Mouse (Mus musculus) liver, adult (tissue): ENCODE results near the gene Dennd5b.

Experiments used
- GATA4 ChIP-seq: IDR thresholded peaks from 2 replicates; pipeline ENCODE4 v1.6.1; 2014; ENCODE audit warnings: mild to moderate bottlenecking, low read length; ENCODE audit not compliant: insufficient replicate concordance

Dennd5b gene

DNA sequence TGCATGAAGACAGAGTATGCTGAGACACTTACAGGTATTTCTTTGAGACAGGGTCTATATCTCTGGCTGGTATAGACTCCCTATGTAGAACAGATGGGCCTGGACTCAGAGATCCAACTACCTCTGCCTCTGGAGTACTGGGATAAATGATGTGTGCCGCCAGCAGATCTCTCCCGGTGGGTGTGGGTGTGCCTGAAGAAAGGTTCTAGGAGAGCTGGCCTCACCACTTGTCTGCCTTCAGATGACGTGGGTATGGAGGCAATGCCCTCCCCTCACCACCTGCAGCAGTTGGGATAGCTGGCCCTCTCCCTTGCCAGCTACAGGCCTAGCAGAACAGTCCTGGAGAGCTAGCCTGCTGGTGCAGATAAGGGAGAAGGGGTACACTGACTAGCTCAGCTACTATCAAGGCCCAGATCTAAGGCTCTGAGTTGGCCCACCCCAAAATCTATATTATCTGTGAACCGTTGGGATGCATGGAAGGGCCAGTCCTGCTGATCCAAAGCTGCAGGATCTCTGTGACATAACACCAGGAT is 30.8 kb downstream of the Dennd5b start:
- no peak for TF ChIP-seq GATA4

DNA sequence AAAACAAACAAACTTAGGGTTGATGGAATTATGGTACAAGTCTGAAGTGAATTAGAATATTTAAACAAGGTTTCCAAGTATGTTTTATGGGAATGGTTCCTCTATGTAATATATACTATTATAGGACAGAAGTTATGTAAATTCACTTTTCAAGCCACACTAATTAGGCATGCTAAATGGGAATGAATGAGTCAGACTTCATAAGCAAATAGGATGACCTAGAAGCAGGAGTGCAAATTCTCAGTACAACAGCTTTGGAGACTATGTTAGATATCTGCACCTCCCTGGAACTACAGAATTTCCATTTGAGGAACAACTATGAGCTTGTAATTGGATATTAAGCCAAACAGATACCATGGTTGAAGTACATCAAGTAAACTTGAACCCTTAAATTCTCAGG is 38.1 kb downstream of the Dennd5b start:
- no peak for TF ChIP-seq GATA4

DNA sequence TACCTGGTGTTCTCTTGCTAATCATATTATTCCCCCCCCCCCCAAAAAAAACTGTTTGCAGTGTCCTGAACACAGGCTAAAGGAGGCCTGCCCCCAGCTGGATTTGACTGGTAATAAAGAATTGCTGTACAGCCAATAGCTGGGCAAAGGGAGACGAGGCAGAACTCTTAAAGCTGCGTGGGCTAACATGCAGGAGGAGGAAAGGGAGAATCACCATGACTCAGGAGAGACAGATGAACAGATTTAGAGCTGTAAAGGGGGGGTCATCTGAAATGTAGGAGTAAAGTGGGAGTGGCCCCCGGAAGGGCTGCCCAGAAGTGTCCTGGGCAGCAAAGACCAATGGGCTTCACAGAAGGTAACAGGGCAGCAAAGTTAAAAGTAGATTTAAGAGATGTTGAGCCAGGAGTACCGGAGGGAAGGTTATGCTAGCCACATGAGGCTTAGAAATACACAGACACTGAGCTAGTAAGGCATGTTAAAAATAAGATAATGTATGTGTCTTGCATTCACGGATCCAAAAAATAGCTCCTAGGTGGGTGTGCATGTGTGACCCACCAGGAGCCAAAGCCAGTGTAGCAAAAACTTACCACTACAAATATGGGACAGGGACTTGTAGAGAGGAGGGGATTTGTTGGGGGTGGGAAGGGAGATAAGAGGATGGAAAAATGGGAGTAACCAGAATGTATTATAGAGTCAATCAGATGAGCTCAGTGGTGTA is 40.7 kb downstream of the Dennd5b start:
- no peak for TF ChIP-seq GATA4

DNA sequence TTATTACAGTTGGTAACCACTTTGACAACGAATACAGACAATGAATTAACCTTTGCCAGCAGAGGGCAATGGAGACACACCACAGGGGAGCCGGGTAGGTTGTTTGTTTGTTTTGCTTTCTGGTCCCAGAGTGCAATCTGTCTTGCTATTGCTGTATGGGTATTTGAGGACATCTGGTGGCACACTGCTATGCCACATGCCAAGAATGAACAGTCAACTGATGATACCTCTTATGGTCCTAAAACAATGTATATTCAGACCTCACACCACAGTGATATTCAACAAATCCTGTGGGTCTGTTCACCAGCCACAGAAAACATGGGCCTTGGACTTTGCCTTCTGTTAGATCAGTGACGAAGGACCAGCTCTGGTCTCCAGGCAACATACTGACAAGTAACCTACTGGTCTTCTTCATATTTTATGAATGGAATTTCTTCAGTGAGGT is 43.5 kb downstream of the Dennd5b start:
- no peak for TF ChIP-seq GATA4

DNA sequence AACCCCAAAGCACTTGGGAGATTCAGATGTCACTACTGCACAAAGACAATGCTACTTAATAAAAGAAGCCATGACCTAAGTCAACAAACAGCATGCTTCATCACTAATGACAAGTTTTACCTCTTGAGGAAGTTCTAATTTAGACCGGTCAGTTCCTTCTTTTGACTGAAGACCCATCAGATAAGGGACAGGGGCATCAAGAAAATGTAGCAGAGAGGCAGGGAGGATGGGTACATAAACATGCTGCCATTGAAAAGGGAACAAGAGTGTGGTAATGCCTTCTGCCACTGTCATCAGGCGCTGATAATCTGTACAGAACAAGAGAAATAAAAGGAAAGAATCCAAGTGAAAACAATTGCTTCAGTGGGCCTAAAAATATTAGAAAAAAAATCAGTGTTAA is 46.7 kb downstream of the Dennd5b start:
- no peak for TF ChIP-seq GATA4

DNA sequence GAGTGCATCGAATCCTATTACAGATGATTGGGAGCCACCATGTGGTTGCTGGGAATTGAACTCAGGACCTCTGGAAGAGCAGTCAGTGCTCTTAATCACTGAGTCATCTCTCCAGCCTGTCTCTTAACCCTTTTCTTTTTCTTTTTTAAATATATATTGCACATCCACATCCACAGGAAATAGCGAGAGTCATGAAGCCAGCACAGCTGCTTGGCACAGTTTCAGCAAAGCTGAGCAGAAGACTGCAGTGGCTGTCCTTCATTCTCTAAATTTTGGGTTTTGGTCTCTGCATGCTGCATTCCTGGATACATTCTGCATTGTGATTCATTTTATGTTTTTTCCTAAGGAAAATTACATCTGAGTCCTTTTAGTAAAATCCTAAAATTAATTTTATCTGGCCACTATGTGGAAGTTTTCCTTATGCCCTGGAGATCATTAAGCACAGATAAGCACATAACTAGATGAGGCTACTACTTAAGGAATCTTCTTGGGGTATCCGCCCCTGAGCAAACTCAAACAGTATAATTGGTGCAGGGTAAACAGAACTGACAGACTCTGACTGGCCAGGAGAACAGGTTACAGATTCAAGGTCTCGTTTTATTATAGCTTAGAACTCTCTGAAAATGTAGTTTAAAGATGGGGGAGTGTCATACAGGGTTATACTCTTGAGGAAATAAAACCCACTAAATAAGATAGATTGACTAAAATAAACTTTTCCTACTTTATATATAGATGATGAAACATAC is 50.3 kb downstream of the Dennd5b start:
- TF ChIP-seq GATA4 = no peak

DNA sequence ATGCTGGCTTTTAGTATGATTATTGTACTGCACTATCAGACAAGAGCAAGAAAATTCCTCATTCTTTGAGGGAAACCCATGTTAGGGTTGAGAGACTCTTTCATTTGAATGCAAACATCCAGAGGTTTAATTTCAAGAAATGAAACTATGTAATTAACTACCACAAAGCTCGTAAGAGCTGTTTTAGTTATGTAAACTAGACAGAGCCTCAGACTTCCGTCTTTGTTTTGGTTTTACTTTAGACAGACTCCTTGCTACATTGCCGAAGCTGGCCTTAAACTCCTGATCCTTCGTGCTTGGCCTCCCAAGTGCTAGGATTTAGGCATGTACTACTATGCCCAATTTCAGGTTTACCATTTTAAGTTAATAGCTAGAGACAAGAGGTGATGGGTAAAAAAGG is 61.4 kb downstream of the Dennd5b start:
- no peak for TF ChIP-seq GATA4

DNA sequence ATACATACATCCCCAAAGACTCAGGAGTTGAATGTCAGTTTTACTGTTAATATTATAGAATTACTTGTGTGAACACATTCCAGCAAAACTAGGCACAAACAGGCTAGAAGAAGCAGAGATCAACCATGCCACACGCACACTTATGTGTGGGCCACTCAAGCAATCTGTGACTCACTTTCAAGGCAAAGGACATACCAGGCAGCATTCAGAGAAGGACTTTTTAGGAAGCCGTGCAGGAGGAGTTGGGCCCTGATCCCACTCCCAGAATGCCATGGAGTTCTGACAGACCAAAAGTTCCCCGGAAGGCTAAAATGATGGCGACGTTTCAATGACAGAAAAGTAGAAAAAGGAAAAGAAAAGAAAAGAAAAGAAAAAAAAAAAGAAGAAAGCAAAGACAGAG is 69.3 kb downstream of the Dennd5b start:
- TF ChIP-seq GATA4 = no peak

DNA sequence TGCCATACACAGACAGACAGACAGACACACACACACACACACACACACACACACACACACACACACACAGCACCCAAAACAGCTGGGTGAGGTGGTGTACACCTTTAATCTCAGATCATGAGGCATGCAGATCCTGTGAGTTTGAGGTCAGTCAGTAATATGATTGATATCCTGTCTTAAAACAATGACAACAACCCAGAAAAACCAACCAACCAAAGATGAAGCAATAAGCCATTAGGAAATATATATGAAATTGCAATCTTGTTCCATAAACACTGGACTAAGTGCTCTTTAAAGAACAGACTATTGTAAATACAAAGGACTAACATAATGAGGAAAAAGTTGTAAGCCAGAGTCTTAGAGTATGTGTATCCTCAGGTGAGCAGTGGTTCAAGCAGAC is 70.1 kb downstream of the Dennd5b start:
- no peak for TF ChIP-seq GATA4

DNA sequence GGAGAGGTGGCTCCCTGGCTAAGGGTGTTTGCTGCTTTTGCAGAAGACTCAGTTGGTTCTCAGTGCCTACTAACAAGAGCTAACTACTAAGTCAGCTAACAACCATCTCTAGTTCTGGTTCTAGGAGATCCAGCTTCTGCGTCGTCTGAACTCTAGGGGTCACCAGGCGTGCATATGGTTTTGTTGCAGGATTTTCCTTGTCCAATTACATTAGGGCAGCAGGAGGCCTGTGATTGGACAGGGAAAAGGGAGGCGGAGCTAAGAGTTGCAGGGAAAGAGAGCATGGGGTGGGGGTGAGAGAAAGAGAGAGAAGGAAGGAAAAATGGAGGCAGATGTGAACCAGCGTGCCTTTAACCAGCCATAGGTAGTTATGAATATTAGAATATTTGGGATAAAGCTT is 83.0 kb downstream of the Dennd5b start:
- no peak for TF ChIP-seq GATA4

DNA sequence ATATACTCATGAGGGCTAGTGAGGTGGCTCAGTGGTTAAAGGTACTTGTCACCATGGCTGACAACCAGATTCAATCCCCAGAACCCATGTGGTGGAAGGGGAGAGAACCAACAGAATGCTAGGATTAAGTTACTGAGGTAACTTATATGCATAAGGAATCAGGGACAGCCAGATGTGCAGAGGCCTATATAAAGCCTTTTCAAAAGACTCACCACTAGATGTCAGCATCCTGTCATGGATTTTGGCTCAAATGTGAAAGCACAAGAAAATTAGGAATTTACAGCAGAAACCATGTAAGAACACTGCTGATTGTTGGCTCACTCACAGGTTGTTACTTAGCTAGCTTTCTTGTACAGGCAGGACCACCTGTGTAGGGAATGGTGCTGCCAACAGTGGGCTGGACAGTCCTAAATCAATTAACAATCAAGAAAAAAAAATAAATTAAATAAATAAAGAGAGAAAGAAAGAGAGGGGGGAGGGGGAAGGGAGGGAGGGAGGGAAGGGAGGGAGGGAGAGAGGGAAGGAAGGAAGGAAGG is 90.6 kb downstream of the Dennd5b start:
- no peak for TF ChIP-seq GATA4

DNA sequence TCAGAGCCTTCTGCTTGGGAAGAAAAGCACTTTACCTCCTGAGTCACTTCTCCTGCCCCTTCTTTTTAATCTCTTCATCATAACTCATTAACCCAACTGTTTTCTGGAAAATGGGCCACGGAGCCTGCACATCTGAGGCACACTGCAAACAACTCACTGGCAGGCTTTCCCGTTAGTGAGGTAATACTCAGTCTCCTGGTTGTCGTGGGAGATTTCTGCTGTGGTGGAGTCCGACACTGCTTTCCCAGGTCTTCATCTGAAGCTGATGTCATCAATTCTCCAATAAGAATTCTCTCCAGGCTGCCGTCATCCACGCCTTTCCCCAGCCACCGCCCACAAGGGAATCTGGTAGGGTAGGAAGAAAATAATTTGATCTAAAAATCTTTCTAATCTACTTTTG is 96.5 kb downstream of the Dennd5b start:
- no peak for TF ChIP-seq GATA4

DNA sequence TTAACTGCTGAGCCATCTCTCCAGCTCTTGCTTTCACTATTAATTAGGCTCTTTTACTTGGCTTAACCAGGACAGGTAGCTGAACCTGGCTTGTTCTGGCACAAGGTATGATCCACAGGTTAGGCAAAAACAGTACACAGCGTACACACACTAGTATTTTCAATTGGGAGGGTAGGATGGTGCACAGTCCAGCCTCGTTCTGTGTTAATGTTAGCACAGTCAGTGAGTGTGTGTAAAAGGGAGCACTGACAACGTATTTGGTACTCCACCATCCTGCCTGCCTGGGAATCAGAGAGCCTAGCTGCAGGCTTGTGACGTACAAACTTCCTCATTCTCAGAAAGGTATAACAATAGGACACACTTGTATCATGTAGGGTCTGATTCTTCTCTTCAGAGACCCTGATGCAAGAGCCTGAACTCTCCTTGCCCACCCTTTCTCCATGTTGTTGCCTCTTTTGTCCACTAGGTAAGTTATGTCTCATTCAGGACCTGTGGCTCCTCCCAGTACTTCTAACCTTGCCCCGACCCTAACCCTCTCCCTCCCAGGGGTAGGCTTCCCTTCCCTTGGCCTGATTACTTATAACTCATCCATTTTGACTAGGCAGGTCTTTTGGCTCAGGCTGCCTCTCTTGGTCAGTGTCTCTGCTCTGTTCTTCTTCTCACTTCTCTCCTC is 107.0 kb downstream of the Dennd5b start:
- TF ChIP-seq GATA4 = no peak

DNA sequence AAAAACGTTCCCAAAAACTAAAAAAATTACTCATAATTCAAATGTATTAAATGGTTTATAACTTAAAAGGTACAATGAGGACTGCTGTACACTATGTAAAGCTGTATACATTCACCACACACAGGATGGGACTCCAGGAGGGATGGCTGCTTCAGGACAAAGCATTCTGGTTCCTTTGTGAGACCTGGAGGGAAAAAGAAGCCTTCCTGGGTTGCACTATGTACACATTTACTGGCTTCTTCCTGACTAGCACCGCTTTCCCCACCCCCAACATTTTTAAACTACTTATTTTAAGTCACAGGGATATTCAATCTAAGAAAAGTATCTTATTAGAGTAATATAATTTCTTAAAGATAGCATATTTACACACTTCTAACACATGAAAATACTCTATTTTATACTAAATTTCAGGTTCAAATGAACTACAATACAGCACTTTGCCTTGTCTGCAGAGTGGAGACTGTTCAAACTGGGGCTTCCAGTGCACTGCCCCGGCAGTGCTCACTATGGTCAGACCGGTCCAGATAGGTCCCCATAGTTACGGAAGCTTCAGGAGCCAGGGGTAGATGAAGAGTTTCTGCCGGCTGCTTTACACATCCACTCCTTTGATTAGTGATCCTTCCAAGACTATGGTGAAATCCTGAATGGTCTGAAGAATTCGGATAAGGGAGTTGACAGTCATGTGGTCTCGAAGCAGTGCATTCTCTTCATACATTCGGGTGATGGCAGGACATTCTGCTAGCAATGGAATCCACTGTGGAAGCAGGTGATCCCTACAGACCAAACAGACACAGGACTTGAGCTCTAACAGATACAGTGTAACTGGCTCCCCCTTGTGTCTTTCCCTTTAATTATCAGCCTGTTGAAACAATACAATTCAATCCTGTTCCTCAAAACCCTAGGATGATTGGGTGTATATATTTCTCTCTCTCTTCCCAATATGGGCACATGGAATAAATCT is 108.1 kb downstream of the Dennd5b start:
- TF ChIP-seq GATA4 = no peak

DNA sequence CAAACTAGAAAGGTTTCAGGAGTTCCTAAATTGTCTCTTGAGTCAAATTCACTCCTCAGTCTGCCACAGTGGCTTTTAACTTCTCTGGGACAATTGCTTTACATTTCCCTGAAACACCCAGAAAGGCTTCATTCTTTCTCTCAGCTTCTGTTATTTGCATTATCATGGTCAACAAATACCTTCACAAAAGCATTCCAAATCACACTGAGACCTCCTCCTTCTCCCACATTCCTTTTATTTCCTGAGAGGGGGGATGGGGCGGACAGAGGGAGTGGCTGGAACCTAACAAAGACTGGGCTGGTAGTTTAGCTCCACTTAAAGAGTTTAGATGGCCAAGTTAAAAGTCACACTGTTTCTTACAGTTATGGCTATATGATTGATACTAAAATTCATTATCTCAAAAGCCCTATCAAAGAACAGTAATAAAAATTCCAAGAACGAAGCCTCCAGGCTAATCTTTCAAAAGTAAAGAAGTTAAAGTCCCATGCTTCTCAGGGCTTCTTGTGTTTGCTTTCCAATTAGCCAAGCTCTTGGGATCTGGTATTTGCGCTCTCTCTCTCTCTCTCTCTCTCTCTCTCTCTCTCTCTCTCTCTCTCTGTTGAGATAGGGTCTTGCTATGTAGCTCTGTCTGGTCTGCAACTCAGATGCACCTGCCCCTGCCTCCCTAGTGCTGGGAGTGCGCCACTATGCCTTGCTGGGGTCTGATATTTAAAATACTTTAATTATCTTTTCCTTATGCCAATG is 108.9 kb downstream of the Dennd5b start:
- no peak for TF ChIP-seq GATA4
